Mouse (Mus musculus) embryonic facial prominence, embryonic 11.5 days (tissue): ENCODE measurements at regions not wholly inside any gene's neighbourhood (a gene's known extent, or its start where the extent isn't known, plus 50 kb on each side); places are given as distances from the start of the nearest gene placed in this dataset.
"Not testable (repeated sequence)": the region's sequence is repeated elsewhere in the genome, so short reads cannot be mapped to it uniquely, and the experiment has no call there.

ENCODE experiments used
- ATAC-seq: fragments of 200-750 bp; cut with Nextera tagmentation; replicated peaks from 2 replicates; pipeline ENCODE4 v1.8.0; 2017; ENCODE audit warnings: low read depth; ENCODE audit not compliant: insufficient number of reproducible peaks, low FRiP score, low TSS enrichment
- DNase-seq: peaks from one replicate; pipeline ENCODE4 v3.0.0-alpha.2; 2015; ENCODE audit warnings: low spot score
- H3K27ac ChIP-seq: fragments of 300-500 bp; sonication (generic); replicated peaks from 2 replicates; pipeline ENCODE4 v1.5.1; 2014; ENCODE audit warnings: mild to moderate bottlenecking, low read depth, low read length, control low read depth
- H3K27me3 ChIP-seq: fragments of 300-500 bp; sonication (generic); 2 replicates; pipeline ENCODE4 v1.6.1; 2014; ENCODE audit warnings: mild to moderate bottlenecking, low read length, moderate library complexity, mixed read lengths; ENCODE audit not compliant: control insufficient read depth, insufficient read depth
- H3K36me3 ChIP-seq: fragments of 300-500 bp; sonication (generic); replicated peaks from 2 replicates; pipeline ENCODE4 v1.6.1; 2014; ENCODE audit warnings: low read depth, mild to moderate bottlenecking, low read length, moderate library complexity, mixed read lengths; ENCODE audit not compliant: control insufficient read depth, insufficient read depth
- H3K4me1 ChIP-seq: fragments of 300-500 bp; sonication (generic); 2 replicates; pipeline ENCODE4 v1.6.1; 2014; ENCODE audit warnings: low read length, mixed read lengths; ENCODE audit not compliant: control insufficient read depth, insufficient read depth
- H3K4me2 ChIP-seq: fragments of 300-500 bp; sonication (generic); 2 replicates; pipeline ENCODE4 v1.6.1; 2014; ENCODE audit warnings: low read depth, mild to moderate bottlenecking, control low read depth, low read length, moderate library complexity
- H3K4me3 ChIP-seq: fragments of 300-500 bp; sonication (generic); 2 replicates; pipeline ENCODE4 v1.5.1; 2014; ENCODE audit warnings: low read depth, low read length, control low read depth
- H3K9ac ChIP-seq: fragments of 300-500 bp; sonication (generic); replicated peaks from 2 replicates; pipeline ENCODE4 v1.6.1; 2014; ENCODE audit warnings: mild to moderate bottlenecking, control low read depth, low read length
- H3K9me3 ChIP-seq: fragments of 300-500 bp; sonication (generic); replicated peaks from 2 replicates; pipeline ENCODE4 v1.6.1; 2016; ENCODE audit warnings: mild to moderate bottlenecking, low read length, inconsistent platforms, mixed read lengths; ENCODE audit not compliant: control insufficient read depth
- WGBS: fragments of 180-500 bp; shearing (Covaris S2); extraction: QIAGEN DNeasy Blood & Tissue Kit; methylation state at CpG from one replicate; pipeline ENCODE4 v1.1.7; 2014; 5-methylcytosine and 5-hydroxymethylcytosine counted together

DNA sequence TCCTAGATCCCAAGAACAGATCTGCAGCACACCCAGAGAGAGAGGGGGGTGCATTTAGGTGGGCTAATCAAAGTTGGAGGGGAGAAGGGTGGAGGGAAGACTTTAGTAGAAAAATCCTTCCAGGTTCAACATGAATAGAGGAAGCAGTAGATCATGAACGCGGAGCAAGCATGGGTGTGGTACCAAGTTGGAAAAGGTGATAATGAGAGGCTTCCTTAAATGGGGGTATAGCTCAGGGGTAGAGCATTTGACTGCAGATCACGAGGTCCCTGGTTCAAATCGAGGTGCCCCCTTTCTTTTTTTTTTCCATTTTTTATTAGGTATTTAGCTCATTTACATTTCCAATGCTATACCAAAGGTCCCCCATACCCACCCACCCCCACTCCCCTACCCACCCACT, 54.0 kb upstream of the Krba1 start:
- 89% methylated on average over 4 of the region's 4 CpGs for WGBS
- H3K4me1 ChIP-seq, H3K27ac ChIP-seq: not testable (repeated sequence)

DNA sequence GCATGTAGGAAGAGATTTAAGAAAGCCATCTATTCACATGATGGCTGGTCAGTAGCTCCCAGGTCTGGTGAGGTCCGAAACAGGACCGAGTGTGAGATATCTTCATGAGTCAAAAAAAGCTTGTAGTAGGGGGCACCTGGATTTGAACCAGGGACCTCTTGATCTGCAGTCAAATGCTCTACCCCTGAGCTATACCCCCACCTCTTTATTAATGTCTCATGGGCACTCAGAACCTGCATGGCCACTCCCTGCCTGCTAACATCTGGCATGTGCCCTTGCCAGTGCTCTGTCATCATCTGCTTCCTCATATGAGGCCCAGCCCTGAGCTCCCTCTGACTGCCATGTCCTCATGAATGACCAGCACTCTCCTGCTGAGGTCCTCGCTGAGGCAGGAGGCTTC, 58.4 kb upstream of the Krba1 start:
- not testable (repeated sequence) for H3K4me2 ChIP-seq

More for the DNA sequence above, 54.0 kb upstream of the Krba1 start:
- H3K4me3 ChIP-seq, H3K9me3 ChIP-seq, H3K36me3 ChIP-seq, ATAC-seq, H3K27me3 ChIP-seq, DNase-seq, H3K4me2 ChIP-seq, H3K9ac ChIP-seq: not testable (repeated sequence)

DNA sequence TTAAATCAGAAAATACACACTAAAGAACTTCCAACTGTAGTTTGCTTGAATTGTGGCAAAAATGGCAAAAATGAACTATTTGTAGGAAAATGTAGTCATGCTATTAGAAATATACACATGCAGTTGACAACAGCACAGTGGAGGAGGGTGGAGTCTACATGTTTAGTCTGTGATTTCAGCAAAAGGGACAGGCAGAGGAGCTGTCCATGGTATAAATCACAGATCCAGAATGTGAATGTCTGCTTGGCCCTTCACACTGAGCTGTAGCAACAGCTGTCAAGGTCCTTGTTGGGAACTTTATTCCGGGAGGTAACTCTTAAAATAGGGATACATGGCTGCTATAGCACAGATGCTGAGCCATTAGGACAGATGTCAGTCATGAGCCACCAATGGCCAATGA, 107.4 kb upstream of the Krba1 start:
- DNase-seq (peak; percentile 64), ATAC-seq (no peak)
- 68% methylated on average over 1 of the region's 1 CpGs for WGBS

More for the DNA sequence above, 58.4 kb upstream of the Krba1 start:
- ATAC-seq, H3K36me3 ChIP-seq, H3K9ac ChIP-seq, H3K27me3 ChIP-seq, H3K9me3 ChIP-seq, H3K4me3 ChIP-seq, DNase-seq, H3K27ac ChIP-seq, H3K4me1 ChIP-seq: not testable (repeated sequence)
- 70% methylated on average over 3 of the region's 3 CpGs for WGBS

DNA sequence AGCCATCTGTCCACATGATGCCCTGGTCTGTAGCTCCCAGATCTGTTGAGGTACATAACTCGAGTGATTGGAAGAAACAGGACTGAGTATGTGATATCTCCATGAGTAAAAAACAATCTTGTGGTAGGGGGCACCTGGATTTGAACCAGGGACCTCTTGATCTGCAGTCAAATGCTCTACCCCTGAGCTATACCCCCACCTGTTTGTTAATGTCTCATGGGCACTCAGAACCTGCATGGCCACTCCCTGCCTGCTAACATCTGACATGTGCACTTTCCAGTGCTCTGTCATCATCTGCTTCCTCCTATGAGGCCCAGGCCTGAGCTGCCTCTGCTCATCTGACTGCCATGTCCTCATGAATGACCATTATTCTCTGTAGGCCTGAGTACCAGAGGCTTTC, 115.7 kb upstream of the Krba1 start:
- not testable (repeated sequence) for H3K9ac ChIP-seq, H3K9me3 ChIP-seq, H3K27ac ChIP-seq, H3K4me1 ChIP-seq, H3K36me3 ChIP-seq, ATAC-seq, H3K4me2 ChIP-seq, H3K4me3 ChIP-seq, DNase-seq, H3K27me3 ChIP-seq
- 35% methylated on average over 1 of the region's 1 CpGs for whole genome bisulfite sequencing

More for the DNA sequence above, 107.4 kb upstream of the Krba1 start:
- Histone ChIP-seq H3K9ac (no peak overlapping the region), H3K36me3 (no peaks in the 10 kb centered on the region), H3K4me1 (no peaks in the 10 kb centered on the region), H3K27ac (no peak overlapping the region), H3K4me3 (no peak overlapping the region), H3K27me3 (no peaks in the 10 kb centered on the region), H3K4me2 (no peak overlapping the region), H3K9me3 (no peaks in the 10 kb centered on the region)

DNA sequence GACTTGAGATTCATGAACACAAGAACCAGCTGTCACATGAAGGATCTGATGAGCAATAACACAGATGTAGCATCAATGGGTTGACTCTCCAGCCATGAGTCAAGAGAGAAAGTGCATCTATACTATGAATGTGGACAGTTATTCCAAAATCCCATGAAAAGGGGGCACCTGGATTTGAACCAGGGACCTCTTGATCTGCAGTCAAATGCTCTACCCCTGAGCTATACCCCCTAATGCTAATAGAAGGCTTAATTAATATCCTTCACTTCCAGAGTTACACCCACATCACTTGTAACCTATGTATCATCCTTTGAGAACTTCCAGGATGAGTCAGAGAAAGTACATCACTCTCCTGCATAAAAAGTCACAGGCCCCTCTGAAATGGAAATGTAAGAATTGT, 133.8 kb upstream of the Krba1 start:
- not testable (repeated sequence) for H3K36me3 ChIP-seq, H3K27me3 ChIP-seq, H3K4me1 ChIP-seq, H3K4me3 ChIP-seq, H3K4me2 ChIP-seq, H3K27ac ChIP-seq, H3K9me3 ChIP-seq, DNase-seq, ATAC-seq, H3K9ac ChIP-seq

DNA sequence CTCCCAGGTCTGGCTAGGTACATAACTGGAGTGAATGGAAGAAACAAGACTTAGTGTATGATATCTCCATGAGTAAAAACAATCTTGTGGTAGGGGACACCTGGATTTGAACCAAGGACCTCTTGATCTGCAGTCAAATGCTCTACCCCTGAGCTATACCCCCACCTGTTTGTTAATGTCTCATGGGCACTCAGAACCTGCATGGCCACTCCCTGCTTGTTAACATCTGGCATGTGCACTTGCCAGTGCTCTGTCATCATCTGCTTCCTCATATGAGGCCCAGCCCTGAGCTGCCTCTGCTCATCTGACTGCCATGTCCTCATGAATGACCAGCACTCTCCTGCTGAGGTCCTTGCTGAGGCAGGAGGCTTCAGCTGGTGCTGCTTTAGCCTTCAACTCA, 142.4 kb upstream of the Krba1 start:
- not testable (repeated sequence) for H3K36me3 ChIP-seq, H3K9me3 ChIP-seq, ATAC-seq, H3K27me3 ChIP-seq, DNase-seq, H3K4me1 ChIP-seq, H3K9ac ChIP-seq, H3K27ac ChIP-seq, H3K4me2 ChIP-seq, H3K4me3 ChIP-seq

DNA sequence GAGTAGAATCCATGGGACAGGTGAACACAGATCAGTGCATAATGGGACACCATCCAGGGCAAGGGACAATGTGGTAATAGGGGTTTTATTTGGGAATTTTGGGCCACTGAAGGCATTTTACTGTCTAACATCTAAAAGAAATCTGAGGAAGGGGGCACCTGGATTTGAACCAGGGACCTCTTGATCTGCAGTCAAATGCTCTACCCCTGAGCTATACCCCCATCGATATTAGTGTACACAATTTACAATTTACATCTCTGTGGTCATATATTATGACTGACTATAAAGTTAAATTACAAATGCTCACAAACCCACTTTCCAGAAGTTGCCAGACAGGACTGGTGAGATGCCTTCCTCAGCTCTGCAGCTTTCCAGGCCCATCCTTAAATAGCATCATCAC, 143.4 kb upstream of the Krba1 start:
- DNase-seq (no peak), ATAC-seq (no peak)
- Histone ChIP-seq H3K9ac (no peak overlapping the region), H3K36me3 (no peaks in the 10 kb centered on the region), H3K9me3 (no peaks in the 10 kb centered on the region), H3K4me1 (no peaks in the 10 kb centered on the region), H3K27ac (no peak overlapping the region), H3K27me3 (no peaks in the 10 kb centered on the region), H3K4me2 (no peak overlapping the region), H3K4me3 (no peak overlapping the region)
- WGBS, result 79% methylated on average over 1 of the region's 1 CpGs

DNA sequence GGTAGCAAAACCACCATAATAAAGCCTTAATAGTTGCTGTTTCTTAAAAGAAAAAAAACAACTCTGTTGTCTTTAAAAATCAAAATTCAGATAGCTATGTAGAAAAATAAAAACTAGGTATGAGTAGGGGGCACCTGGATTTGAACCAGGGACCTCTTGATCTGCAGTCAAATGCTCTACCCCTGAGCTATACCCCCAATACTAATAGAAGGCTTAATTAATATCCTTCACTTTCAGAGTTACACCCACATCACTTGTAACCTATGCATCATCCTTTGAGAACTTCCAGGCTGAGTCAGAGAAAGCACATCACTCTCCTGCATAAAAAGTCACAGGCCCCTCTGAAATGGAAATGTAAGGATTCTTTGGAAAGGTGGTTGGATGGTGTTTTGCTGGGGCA, 151.2 kb upstream of the Krba1 start:
- ATAC-seq, result not testable (repeated sequence)

DNA sequence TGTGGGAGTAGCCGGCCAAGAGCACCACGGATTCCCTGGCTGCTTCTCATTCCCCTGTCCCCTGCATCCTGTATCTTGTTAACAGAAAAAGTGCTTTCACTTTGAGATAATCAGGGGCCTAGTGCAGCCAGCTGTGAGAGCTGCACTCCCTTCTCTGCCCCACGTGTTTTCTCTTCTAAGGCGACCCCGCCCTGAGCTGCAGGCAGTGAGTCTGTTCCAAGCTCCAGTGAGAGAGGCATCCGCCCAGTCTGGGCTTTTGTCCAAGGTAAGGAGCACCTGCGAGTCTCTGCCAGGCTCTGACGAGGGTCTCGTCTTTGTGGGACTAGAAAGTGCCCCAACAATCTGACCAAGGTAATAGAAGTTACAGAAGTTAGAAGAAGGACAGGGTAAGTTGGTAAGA, 141.0 kb upstream of the Zfp746 start:
- Histone ChIP-seq H3K27me3 (no peaks in the 10 kb centered on the region), H3K9ac (no peak overlapping the region), H3K36me3 (no peaks in the 10 kb centered on the region), H3K4me3 (no peak overlapping the region), H3K4me2 (no peak overlapping the region), H3K9me3 (no peaks in the 10 kb centered on the region), H3K4me1 (no peaks in the 10 kb centered on the region), H3K27ac (no peak overlapping the region)
- 64% methylated on average over 9 of the region's 9 CpGs for WGBS
- ATAC-seq (no peak), DNase-seq (no peak)

More for the DNA sequence above, 151.2 kb upstream of the Krba1 start:
- DNase-seq, H3K9me3 ChIP-seq, H3K4me3 ChIP-seq, H3K27me3 ChIP-seq, H3K36me3 ChIP-seq, H3K9ac ChIP-seq, H3K27ac ChIP-seq, H3K4me1 ChIP-seq, H3K4me2 ChIP-seq: not testable (repeated sequence)
